Mouse (Mus musculus) heart, embryonic 12.5 days (tissue): Measurements from ENCODE around the gene C3. TPM values are rescaled to one million over a fixed set of nuclear protein-coding genes. Genes with fewer than 3 reads are reported as not detected.

Experiments used
- ATAC-seq: fragments of 200-750 bp; cut with Nextera tagmentation; 2 replicates; pipeline ENCODE4 v1.8.0; 2017; ENCODE audit warnings: moderate TSS enrichment, moderate library complexity; ENCODE audit not compliant: insufficient number of reproducible peaks, low FRiP score
- H3K27ac ChIP-seq: fragments of 300-500 bp; sonication (generic); 2 replicates; pipeline ENCODE4 v1.5.1; 2016; ENCODE audit warnings: mild to moderate bottlenecking, moderate library complexity; ENCODE audit not compliant: poor library complexity, severe bottlenecking
- H3K27me3 ChIP-seq: fragments of 300-500 bp; sonication (generic); replicated peaks from 2 replicates; pipeline ENCODE4 v1.6.1; 2016; ENCODE audit warnings: mild to moderate bottlenecking, moderate library complexity
- H3K36me3 ChIP-seq: fragments of 300-500 bp; sonication (generic); 2 replicates; pipeline ENCODE4 v1.6.1; 2016; ENCODE audit warnings: mild to moderate bottlenecking, moderate library complexity
- H3K4me1 ChIP-seq: fragments of 300-500 bp; sonication (generic); replicated peaks from 2 replicates; pipeline ENCODE4 v1.6.1; 2016; ENCODE audit warnings: mild to moderate bottlenecking
- H3K4me2 ChIP-seq: fragments of 300-500 bp; sonication (generic); 2 replicates; pipeline ENCODE4 v1.6.1; 2016; ENCODE audit warnings: mild to moderate bottlenecking, moderate library complexity
- H3K4me3 ChIP-seq: fragments of 300-500 bp; sonication (generic); 2 replicates; pipeline ENCODE4 v1.5.1; 2016; ENCODE audit warnings: mild to moderate bottlenecking
- H3K9ac ChIP-seq: fragments of 300-500 bp; sonication (generic); 2 replicates; pipeline ENCODE4 v1.6.1; 2016; ENCODE audit warnings: mild to moderate bottlenecking, moderate library complexity
- H3K9me3 ChIP-seq: fragments of 300-500 bp; sonication (generic); replicated peaks from 2 replicates; pipeline ENCODE4 v1.6.1; 2016; ENCODE audit warnings: mild to moderate bottlenecking, moderate library complexity
- WGBS: fragments of 180-500 bp; shearing (Covaris S2); methylation state at CpG from one replicate; pipeline ENCODE4 v1.1.7; 2016; 5-methylcytosine and 5-hydroxymethylcytosine counted together
- polyA plus RNA-seq: library from polyadenylated mRNA; unstranded; fragments of >200 nt; fragmentation: Nextera tagmentation; extraction: Ambion mirVana; gene quantifications from 2 replicates; pipeline ENCODE4 v1.2.1, GENCODE M21; 2016

The C3 gene
- polyA plus RNA-seq, 1 experiment from 2014 or later = 2.6 TPM

GRCm38 (mm10) chr17:57234254-57234928 lies 6.5 kb upstream of the C3 start:
- peaks cover 41% of the 10 kb centered on the region for H3K36me3 ChIP-seq
- H3K4me1 ChIP-seq = no peaks in the 10 kb centered on the region
- ATAC-seq = no peak
- no peaks in the 10 kb centered on the region for H3K9me3 ChIP-seq
- no peak overlapping the region for H3K9ac ChIP-seq
- H3K27me3 ChIP-seq = 0 out of 2 replicates have a peak, but pooled peaks cover 5% of the 10 kb centered on the region
- H3K27ac ChIP-seq = no peak overlapping the region
- no peak overlapping the region for H3K4me2 ChIP-seq
- 81% methylated on average over 12 of the region's 12 CpGs for WGBS
- H3K4me3 ChIP-seq = no peak overlapping the region

- no peak overlapping the region for H3K4me2 ChIP-seq
- H3K27me3 ChIP-seq = 0 out of 2 replicates have a peak, but pooled peaks cover 5% of the 10 kb centered on the region
- ATAC-seq = no peak
- H3K36me3 ChIP-seq = peaks cover 39% of the 10 kb centered on the region
- no peak overlapping the region for H3K27ac ChIP-seq
- no peaks in the 10 kb centered on the region for H3K9me3 ChIP-seq
- no peak overlapping the region for H3K9ac ChIP-seq
- no peak overlapping the region for H3K4me3 ChIP-seq
- WGBS = 41% methylated on average over 7 of the region's 7 CpGs
- no peaks in the 10 kb centered on the region for H3K4me1 ChIP-seq
These were observed 5.1 kb upstream of the C3 start for GRCm38 (mm10) chr17:57233038-57233437.

- no peak for ATAC-seq
- WGBS = 75% methylated on average over 1 of the region's 1 CpGs
- Histone ChIP-seq H3K4me1 (no peaks in the 10 kb centered on the region), H3K4me3 (no peak overlapping the region), H3K9me3 (no peaks in the 10 kb centered on the region), H3K4me2 (no peak overlapping the region), H3K27ac (no peak overlapping the region), H3K36me3 (peaks cover 31% of the 10 kb centered on the region), H3K27me3 (0 out of 2 replicates have a peak, but pooled peaks cover 5% of the 10 kb centered on the region), H3K9ac (no peak overlapping the region)
These were observed 4.3 kb upstream of the C3 start for GRCm38 (mm10) chr17:57232200-57232599.

- Histone ChIP-seq H3K4me3 (no peak overlapping the region), H3K4me2 (no peak overlapping the region), H3K36me3 (peaks cover 22% of the 10 kb centered on the region), H3K4me1 (0 out of 2 replicates have a peak, but pooled peaks cover under 1% of the 10 kb centered on the region), H3K9me3 (no peaks in the 10 kb centered on the region), H3K27me3 (peaks cover 13% of the 10 kb centered on the region), H3K27ac (no peak overlapping the region), H3K9ac (no peak overlapping the region)
- no peak for ATAC-seq
These were observed 3.4 kb upstream of the C3 start for GRCm38 (mm10) chr17:57231321-57231771.

- H3K4me3 ChIP-seq = no peak overlapping the region
- 40% methylated on average over 6 of the region's 6 CpGs for WGBS
- H3K4me1 ChIP-seq = 0 out of 2 replicates have a peak, but pooled peaks cover 3% of the 10 kb centered on the region
- H3K27ac ChIP-seq = no peak overlapping the region
- H3K27me3 ChIP-seq = peaks cover 15% of the 10 kb centered on the region
- H3K36me3 ChIP-seq = peaks cover 16% of the 10 kb centered on the region
- ATAC-seq = no peak
- no peak overlapping the region for H3K9ac ChIP-seq
- no peak overlapping the region for H3K4me2 ChIP-seq
- H3K9me3 ChIP-seq = no peaks in the 10 kb centered on the region
These were observed 2.8 kb upstream of the C3 start for GRCm38 (mm10) chr17:57230728-57231125.

- Histone ChIP-seq H3K9me3 (no peaks in the 10 kb centered on the region), H3K4me2 (no peak overlapping the region), H3K4me3 (no peak overlapping the region), H3K27me3 (peaks cover 18% of the 10 kb centered on the region), H3K27ac (no peak overlapping the region), H3K36me3 (peaks cover 10% of the 10 kb centered on the region), H3K9ac (no peak overlapping the region), H3K4me1 (0 out of 2 replicates have a peak, but pooled peaks cover 3% of the 10 kb centered on the region)
- no peak for ATAC-seq
- WGBS = 72% methylated on average over 15 of the region's 15 CpGs
These were observed 2.2 kb upstream of the C3 start for GRCm38 (mm10) chr17:57229851-57230727.

- H3K9me3 ChIP-seq = no peaks in the 10 kb centered on the region
- H3K9ac ChIP-seq = no peak overlapping the region
- H3K4me3 ChIP-seq = no peak overlapping the region
- ATAC-seq = no peak
- no peak overlapping the region for H3K4me2 ChIP-seq
- WGBS = 67% methylated on average over 3 of the region's 3 CpGs
- 0 out of 2 replicates have a peak, but pooled peaks cover 3% of the 10 kb centered on the region for H3K4me1 ChIP-seq
- H3K36me3 ChIP-seq = no peaks in the 10 kb centered on the region
- peaks cover 30% of the 10 kb centered on the region for H3K27me3 ChIP-seq
- no peak overlapping the region for H3K27ac ChIP-seq
These were observed 937 bp upstream of the C3 start for GRCm38 (mm10) chr17:57228873-57229272.

- H3K27me3 ChIP-seq = peaks cover 40% of the 10 kb centered on the region
- no peaks in the 10 kb centered on the region for H3K36me3 ChIP-seq
- H3K4me3 ChIP-seq = no peak overlapping the region
- H3K9ac ChIP-seq = no peak overlapping the region
- H3K27ac ChIP-seq = no peak overlapping the region
- no peak overlapping the region for H3K4me2 ChIP-seq
- 95% methylated on average over 2 of the region's 2 CpGs for WGBS
- ATAC-seq = no peak
- H3K4me1 ChIP-seq = 0 out of 2 replicates have a peak, but pooled peaks cover 3% of the 10 kb centered on the region
- H3K9me3 ChIP-seq = no peaks in the 10 kb centered on the region
These were observed 468 bp downstream of the C3 start for GRCm38 (mm10) chr17:57227468-57227867.

GRCm38 (mm10) chr17:57223313-57223712 lies 4.6 kb downstream of the C3 start:
- Histone ChIP-seq H3K36me3 (no peaks in the 10 kb centered on the region), H3K27ac (no peak overlapping the region), H3K4me1 (0 out of 2 replicates have a peak, but pooled peaks cover 3% of the 10 kb centered on the region), H3K27me3 (peaks cover 53% of the 10 kb centered on the region), H3K9ac (no peak overlapping the region), H3K4me2 (no peak overlapping the region), H3K9me3 (no peaks in the 10 kb centered on the region), H3K4me3 (no peak overlapping the region)
- WGBS = 58% methylated on average over 9 of the region's 9 CpGs
- no peak for ATAC-seq

GRCm38 (mm10) chr17:57221911-57222310 lies 6.0 kb downstream of the C3 start:
- no peak overlapping the region for H3K4me3 ChIP-seq
- H3K27me3 ChIP-seq = peaks cover 57% of the 10 kb centered on the region
- H3K9ac ChIP-seq = no peak overlapping the region
- no peaks in the 10 kb centered on the region for H3K9me3 ChIP-seq
- no peaks in the 10 kb centered on the region for H3K36me3 ChIP-seq
- WGBS = 48% methylated on average over 4 of the region's 4 CpGs
- H3K27ac ChIP-seq = no peak overlapping the region
- 0 out of 2 replicates have a peak, but pooled peaks cover 3% of the 10 kb centered on the region for H3K4me1 ChIP-seq
- no peak for ATAC-seq
- H3K4me2 ChIP-seq = no peak overlapping the region

GRCm38 (mm10) chr17:57219884-57220207 lies 8.1 kb downstream of the C3 start:
- no peak overlapping the region for H3K9ac ChIP-seq
- H3K4me2 ChIP-seq = no peak overlapping the region
- 24% methylated on average over 3 of the region's 3 CpGs for WGBS
- no peaks in the 10 kb centered on the region for H3K36me3 ChIP-seq
- no peak overlapping the region for H3K27ac ChIP-seq
- peaks cover 52% of the 10 kb centered on the region for H3K27me3 ChIP-seq
- H3K4me3 ChIP-seq = no peak overlapping the region
- H3K4me1 ChIP-seq = no peaks in the 10 kb centered on the region
- no peaks in the 10 kb centered on the region for H3K9me3 ChIP-seq
- ATAC-seq = no peak
